Mouse (Mus musculus) neural tube, embryonic 13.5 days (tissue): ENCODE measurements at regions not wholly inside any gene's neighbourhood (a gene's known extent, or its start where the extent isn't known, plus 50 kb on each side); places are given as distances from the start of the nearest gene placed in this dataset.
"Not testable (repeated sequence)": the region's sequence is repeated elsewhere in the genome, so short reads cannot be mapped to it uniquely, and the experiment has no call there.

Experiments used
- ATAC-seq: fragments of 200-750 bp; cut with Nextera tagmentation; 2 replicates; pipeline ENCODE4 v1.8.0; 2017; ENCODE audit warnings: low read depth, mild to moderate bottlenecking, moderate TSS enrichment, moderate library complexity
- H3K27ac ChIP-seq: fragments of 300-500 bp; sonication (generic); replicated peaks from 2 replicates; pipeline ENCODE4 v1.5.1; 2015; ENCODE audit warnings: moderate library complexity, mild to moderate bottlenecking, inconsistent platforms
- H3K27me3 ChIP-seq: fragments of 300-500 bp; sonication (generic); 2 replicates; pipeline ENCODE4 v1.6.1; 2015; ENCODE audit warnings: mild to moderate bottlenecking, inconsistent platforms
- H3K36me3 ChIP-seq: fragments of 300-500 bp; sonication (generic); 2 replicates; pipeline ENCODE4 v1.6.1; 2015; ENCODE audit warnings: mild to moderate bottlenecking, inconsistent platforms
- H3K4me1 ChIP-seq: fragments of 300-500 bp; sonication (generic); replicated peaks from 2 replicates; pipeline ENCODE4 v1.6.1; 2015; ENCODE audit warnings: inconsistent platforms
- H3K4me2 ChIP-seq: fragments of 300-500 bp; sonication (generic); 2 replicates; pipeline ENCODE4 v1.6.1; 2015; ENCODE audit warnings: inconsistent platforms, mild to moderate bottlenecking, moderate library complexity
- H3K4me3 ChIP-seq: fragments of 300-500 bp; sonication (generic); 2 replicates; pipeline ENCODE4 v1.5.1; 2015; ENCODE audit warnings: mild to moderate bottlenecking, inconsistent platforms
- H3K9ac ChIP-seq: fragments of 300-500 bp; sonication (generic); 2 replicates; pipeline ENCODE4 v1.6.1; 2015; ENCODE audit warnings: moderate library complexity, mild to moderate bottlenecking, inconsistent platforms
- H3K9me3 ChIP-seq: fragments of 300-500 bp; sonication (generic); 2 replicates; pipeline ENCODE4 v1.6.1; 2016; ENCODE audit warnings: inconsistent platforms
- WGBS: fragments of 180-500 bp; shearing (Covaris S2); methylation state at CpG from one replicate; pipeline ENCODE4 v1.1.7; 2015; 5-methylcytosine and 5-hydroxymethylcytosine counted together

DNA sequence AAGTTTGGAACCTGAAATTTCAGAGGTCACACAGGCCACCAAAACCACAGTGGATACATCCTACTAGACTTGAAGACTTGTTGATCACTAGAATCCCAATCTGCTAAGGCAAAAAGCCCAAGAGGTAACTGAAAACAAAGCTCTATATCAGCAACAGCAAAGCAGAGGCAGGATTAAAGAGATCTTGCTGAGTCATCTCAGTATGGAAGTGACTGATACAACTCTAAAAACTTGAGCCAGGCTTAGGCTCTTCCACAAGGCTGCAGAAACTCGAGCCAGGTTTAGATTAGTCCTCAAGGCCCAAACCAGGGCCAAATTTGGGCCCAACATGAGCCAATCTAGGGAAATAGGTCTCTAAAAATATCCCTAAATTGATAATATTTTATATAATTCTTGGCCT is 56.2 kb downstream of the Speer3 start:
- H3K4me2 ChIP-seq: no peak overlapping the region
- WGBS: 51% methylated on average over 1 of the region's 1 CpGs
- H3K9ac ChIP-seq: no peak overlapping the region
- H3K4me3 ChIP-seq: no peak overlapping the region
- H3K9me3 ChIP-seq: no peaks in the 10 kb centered on the region
- ATAC-seq: no peak
- H3K27me3 ChIP-seq: no peaks in the 10 kb centered on the region
- no peaks in the 10 kb centered on the region for H3K36me3 ChIP-seq
- no peaks in the 10 kb centered on the region for H3K4me1 ChIP-seq
- no peak overlapping the region for H3K27ac ChIP-seq

DNA sequence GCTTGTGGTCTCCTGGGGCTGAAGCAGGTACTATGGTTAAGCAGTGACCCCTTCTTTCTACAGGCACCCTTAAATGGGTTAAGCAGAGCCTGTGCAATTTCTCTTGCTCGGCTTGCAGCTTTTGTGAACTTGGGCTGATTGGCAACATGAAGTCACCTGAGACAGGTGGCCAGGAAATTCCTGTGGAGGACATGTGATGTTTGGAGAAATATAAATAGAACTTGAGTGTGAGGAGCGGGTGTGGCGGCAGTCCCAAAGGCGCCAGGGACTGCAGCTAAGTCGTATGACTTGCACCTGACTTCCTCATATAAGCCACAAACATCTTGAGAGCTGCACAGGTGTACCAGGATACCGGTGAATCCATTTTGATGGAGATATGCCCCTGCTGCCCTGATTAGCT is 88.8 kb downstream of the Speer3 start:
- H3K27ac ChIP-seq, H3K27me3 ChIP-seq, ATAC-seq, H3K9ac ChIP-seq, H3K4me3 ChIP-seq, H3K36me3 ChIP-seq, H3K9me3 ChIP-seq, H3K4me2 ChIP-seq, H3K4me1 ChIP-seq: not testable (repeated sequence)
- WGBS: 96% methylated on average over 5 of the region's 6 CpGs

DNA sequence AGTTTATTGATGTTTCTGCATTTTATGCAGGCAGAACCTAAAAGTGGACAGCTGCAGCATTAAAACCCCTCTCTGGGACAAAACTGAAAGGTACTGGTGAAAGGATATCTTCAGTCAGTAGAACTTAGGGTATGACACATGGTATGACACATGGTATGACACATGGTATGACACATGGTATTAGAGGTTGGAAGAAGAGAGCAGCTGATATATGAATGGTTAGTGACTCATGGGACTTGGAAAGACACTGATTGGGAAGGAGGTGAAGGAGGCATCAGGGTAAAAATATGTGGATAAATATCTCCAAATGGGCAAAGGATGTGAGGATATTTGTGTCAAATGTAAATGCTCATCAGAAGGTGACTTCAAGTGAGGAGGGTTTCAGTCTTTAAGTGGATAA is 97.0 kb downstream of the Speer3 start:
- no peaks in the 10 kb centered on the region for H3K9me3 ChIP-seq
- H3K9ac ChIP-seq: no peak overlapping the region
- ATAC-seq: no peak
- no peaks in the 10 kb centered on the region for H3K27me3 ChIP-seq
- H3K4me3 ChIP-seq: no peak overlapping the region
- no peaks in the 10 kb centered on the region for H3K4me1 ChIP-seq
- H3K4me2 ChIP-seq: no peak overlapping the region
- no peaks in the 10 kb centered on the region for H3K36me3 ChIP-seq
- H3K27ac ChIP-seq: no peak overlapping the region

DNA sequence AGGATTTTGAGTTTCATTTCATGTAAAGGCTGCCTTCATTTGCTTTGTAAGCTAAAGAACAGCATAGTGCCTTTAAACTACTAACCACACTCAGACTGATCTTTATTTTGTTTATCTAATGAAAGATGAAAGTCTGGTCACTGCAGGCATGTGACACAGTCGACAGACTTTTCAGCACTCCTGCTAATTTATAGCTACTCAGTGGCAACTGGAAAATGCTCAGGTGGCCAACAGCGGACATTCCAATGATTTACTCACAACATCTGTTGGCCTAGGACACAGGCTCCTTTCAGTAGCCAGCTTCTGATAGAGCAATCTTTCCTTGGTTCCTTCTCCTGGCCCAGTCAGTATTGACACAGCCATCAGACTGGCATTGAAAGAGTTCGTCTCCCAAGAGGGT is 116.8 kb upstream of the Sema3e start:
- WGBS: 49% methylated on average over 3 of the region's 3 CpGs
- ATAC-seq: no peak
- H3K4me3 ChIP-seq: no peak overlapping the region

DNA sequence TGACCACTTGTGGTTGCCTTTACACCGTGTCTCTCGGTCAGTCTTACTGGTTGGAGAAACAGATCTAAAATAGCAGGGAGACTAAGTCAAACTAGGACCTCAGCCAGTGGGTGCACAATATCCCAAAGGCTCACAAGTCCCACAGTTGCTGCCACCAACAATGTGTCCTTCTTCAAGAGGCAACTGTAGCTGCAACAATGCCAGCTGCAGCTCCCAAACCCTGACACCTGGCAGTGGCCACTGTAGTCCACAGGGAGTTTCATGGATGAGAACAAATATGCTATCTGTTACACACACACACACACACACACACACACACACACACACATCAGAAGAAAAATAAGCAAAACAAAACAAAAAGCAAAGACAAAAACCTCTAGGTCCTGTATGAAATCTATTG is 107.7 kb upstream of the Sema3e start:
- H3K4me1 ChIP-seq: no peaks in the 10 kb centered on the region
- ATAC-seq: no peak
- no peaks in the 10 kb centered on the region for H3K36me3 ChIP-seq
- no peak overlapping the region for H3K9ac ChIP-seq
- H3K4me3 ChIP-seq: no peak overlapping the region
- H3K9me3 ChIP-seq: no peaks in the 10 kb centered on the region
- no peaks in the 10 kb centered on the region for H3K27me3 ChIP-seq
- 95% methylated on average over 2 of the region's 2 CpGs for WGBS
- no peak overlapping the region for H3K27ac ChIP-seq
- no peak overlapping the region for H3K4me2 ChIP-seq

More for the DNA sequence above, 116.8 kb upstream of the Sema3e start:
- no peak overlapping the region for H3K4me2 ChIP-seq
- no peaks in the 10 kb centered on the region for H3K27me3 ChIP-seq
- H3K9ac ChIP-seq: no peak overlapping the region
- H3K27ac ChIP-seq: no peak overlapping the region
- no peaks in the 10 kb centered on the region for H3K9me3 ChIP-seq
- H3K36me3 ChIP-seq: no peaks in the 10 kb centered on the region
- no peaks in the 10 kb centered on the region for H3K4me1 ChIP-seq

DNA sequence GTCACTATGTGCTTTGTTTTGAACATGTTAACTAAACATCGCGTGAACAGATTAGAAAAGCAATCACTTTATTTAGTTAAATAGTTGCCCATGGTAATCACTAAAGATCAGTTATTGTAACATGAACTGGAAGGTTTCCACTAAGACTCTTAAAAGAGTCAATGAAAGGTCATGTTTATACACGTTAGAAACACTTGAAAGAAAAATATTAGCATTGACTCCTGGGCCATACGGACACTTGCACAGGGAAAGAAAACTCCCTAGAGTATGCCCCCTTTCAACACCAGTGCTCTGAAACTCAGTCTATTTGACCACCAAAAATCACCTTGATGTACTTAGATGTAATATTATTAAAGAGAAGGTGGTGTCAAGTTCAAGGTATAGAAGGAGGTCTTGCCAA is 102.8 kb upstream of the Sema3e start:
- Histone ChIP-seq H3K27me3 (no peaks in the 10 kb centered on the region), H3K4me3 (no peak overlapping the region), H3K4me1 (no peaks in the 10 kb centered on the region), H3K9ac (no peak overlapping the region), H3K27ac (no peak overlapping the region), H3K9me3 (no peaks in the 10 kb centered on the region), H3K36me3 (no peaks in the 10 kb centered on the region), H3K4me2 (no peak overlapping the region)
- no peak for ATAC-seq
- WGBS: 76% methylated on average over 4 of the region's 4 CpGs

DNA sequence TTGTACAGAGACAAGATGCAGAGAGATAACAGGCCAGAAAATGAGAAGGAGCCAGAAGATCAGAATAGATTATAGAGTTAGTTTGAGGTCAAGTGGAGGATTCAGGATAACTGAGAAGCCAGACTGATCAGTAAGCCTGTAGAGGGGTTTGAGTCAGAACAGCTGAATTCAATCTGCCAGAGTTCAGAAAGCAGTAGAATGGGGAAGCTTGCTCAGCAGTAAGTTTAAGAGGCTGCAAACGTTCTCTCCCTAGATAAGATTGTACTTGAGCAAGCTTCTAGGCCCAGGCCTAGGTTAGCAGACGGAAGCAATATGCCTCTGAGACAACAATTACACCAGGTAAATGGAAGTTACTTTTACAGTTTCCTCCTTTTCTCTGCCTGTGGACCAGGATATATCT is 94.1 kb upstream of the Sema3e start:
- no peak overlapping the region for H3K4me3 ChIP-seq
- no peaks in the 10 kb centered on the region for H3K27me3 ChIP-seq
- no peak overlapping the region for H3K4me2 ChIP-seq
- no peak overlapping the region for H3K27ac ChIP-seq
- WGBS: 68% methylated on average over 2 of the region's 2 CpGs
- H3K9ac ChIP-seq: no peak overlapping the region
- no peak for ATAC-seq
- no peaks in the 10 kb centered on the region for H3K9me3 ChIP-seq
- H3K36me3 ChIP-seq: no peaks in the 10 kb centered on the region
- no peaks in the 10 kb centered on the region for H3K4me1 ChIP-seq

DNA sequence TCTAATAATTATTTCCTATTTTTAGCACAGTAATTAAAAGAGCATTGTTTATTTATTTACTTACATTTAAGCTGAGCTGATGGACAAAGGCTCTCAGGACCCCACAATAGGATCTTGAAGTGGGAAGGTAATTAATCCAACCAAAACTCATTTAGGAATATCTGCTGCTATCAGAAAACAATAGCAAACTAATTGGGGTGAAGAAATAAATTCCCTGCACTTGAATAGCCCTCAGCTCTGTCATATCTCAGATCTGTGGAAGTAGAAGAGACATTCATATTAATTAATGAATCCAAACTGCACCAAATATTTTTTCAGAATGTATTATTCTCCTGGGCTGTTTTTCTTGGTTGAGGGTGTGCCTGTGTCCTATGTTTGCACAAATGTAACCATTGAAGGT is 73.7 kb upstream of the Sema3e start:
- ATAC-seq: no peak

DNA sequence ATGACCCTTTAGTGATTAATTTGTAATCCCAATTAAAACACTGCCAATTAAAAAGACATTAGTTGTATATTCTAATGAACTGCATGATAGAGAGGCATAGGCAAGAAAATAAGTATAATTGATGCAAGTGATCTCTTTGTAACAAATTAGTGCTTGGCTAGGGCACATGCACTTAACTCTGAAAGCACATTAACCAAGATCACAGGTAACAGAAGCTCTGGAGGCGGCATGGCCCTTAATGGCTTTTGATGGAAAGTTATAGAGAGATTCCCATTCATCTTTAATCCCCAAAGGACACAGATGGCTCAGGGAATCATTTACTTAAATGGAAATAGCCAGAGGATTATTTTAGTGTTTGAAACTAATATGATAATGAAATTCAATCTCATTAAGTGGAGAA is 69.5 kb upstream of the Sema3e start:
- Histone ChIP-seq H3K36me3 (no peaks in the 10 kb centered on the region), H3K4me1 (no peaks in the 10 kb centered on the region), H3K27ac (no peak overlapping the region), H3K9ac (no peak overlapping the region), H3K4me2 (no peak overlapping the region), H3K4me3 (no peak overlapping the region), H3K9me3 (no peaks in the 10 kb centered on the region), H3K27me3 (no peaks in the 10 kb centered on the region)
- WGBS: 30% methylated on average over 1 of the region's 1 CpGs
- ATAC-seq: peak; percentile 50; the same call in 1 of the 2 replicates

More for the DNA sequence above, 73.7 kb upstream of the Sema3e start:
- H3K9me3 ChIP-seq: no peaks in the 10 kb centered on the region
- H3K27me3 ChIP-seq: no peaks in the 10 kb centered on the region
- H3K9ac ChIP-seq: no peak overlapping the region
- no peak overlapping the region for H3K27ac ChIP-seq
- no peaks in the 10 kb centered on the region for H3K36me3 ChIP-seq
- H3K4me2 ChIP-seq: no peak overlapping the region
- H3K4me1 ChIP-seq: no peaks in the 10 kb centered on the region
- no peak overlapping the region for H3K4me3 ChIP-seq

DNA sequence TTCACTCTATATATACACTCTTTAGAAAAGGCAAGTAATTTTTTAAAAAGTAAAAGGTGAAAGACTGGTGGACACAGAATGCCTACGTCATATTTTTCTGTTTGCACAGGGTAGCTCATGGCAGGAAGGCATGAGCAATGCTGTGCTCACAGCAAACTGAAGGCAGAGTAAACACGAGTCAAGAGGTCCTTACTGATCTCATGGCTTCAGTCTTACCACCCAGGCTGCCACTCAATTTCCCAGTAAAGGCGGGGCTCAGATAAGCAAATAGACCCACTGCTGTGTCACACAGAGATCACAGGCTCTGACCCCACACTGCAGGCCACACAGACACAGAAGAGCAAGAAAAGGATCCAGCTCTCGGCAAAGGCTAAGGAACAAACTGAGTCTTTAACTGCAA is 65.5 kb upstream of the Sema3e start:
- 56% methylated on average over 4 of the region's 4 CpGs for WGBS

DNA sequence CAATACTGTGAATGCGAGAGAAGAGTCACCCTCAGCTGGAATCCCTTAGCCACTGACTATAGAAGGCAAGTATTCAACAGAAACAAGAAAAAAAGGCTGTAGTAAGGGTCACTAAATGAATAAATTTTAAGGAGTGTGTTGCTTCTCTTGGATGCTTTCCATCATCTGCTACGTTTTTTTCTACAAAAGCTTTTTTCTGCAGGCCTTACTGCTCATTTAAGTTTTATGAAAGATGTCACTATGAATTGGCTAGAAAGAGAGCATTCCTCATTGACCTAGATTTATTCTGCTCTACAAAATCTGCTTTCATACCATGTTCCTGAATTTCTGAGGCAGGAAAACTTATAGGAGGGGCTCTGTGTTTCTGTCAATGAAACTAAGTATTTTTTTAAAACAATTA is 59.2 kb upstream of the Sema3e start:
- Histone ChIP-seq H3K9ac (no peak overlapping the region), H3K27ac (no peak overlapping the region), H3K36me3 (no peaks in the 10 kb centered on the region), H3K27me3 (no peaks in the 10 kb centered on the region), H3K4me3 (no peak overlapping the region), H3K9me3 (no peaks in the 10 kb centered on the region), H3K4me1 (no peaks in the 10 kb centered on the region), H3K4me2 (no peak overlapping the region)
- 62% methylated on average over 2 of the region's 2 CpGs for WGBS
- no peak for ATAC-seq

More for the DNA sequence above, 65.5 kb upstream of the Sema3e start:
- Histone ChIP-seq H3K9ac (no peak overlapping the region), H3K27ac (no peak overlapping the region), H3K36me3 (no peaks in the 10 kb centered on the region), H3K27me3 (no peaks in the 10 kb centered on the region), H3K4me3 (no peak overlapping the region), H3K9me3 (no peaks in the 10 kb centered on the region), H3K4me2 (no peak overlapping the region), H3K4me1 (no peaks in the 10 kb centered on the region)
- no peak for ATAC-seq

DNA sequence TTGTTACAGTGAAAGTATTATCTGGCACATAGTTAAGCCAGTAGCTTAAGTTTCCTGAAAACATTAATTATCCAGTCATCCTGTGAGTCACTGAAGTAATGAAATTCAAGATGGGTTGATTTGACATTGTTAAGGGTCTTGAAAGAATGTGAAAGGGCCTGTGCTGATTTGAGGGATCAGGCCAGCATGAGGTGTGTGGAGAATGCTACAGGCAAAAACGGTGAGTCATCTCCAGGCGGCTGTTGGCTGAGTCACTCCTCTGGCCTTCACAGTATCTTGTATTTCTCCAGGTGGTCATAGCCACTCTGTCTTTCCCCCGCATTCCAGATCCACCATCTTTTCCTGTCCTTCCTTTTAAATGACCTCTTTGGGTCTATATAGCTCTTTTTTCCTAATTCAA is 50.4 kb upstream of the Sema3e start:
- no peak overlapping the region for H3K4me3 ChIP-seq
- no peak overlapping the region for H3K4me2 ChIP-seq
- H3K27ac ChIP-seq: no peak overlapping the region
- H3K9me3 ChIP-seq: no peaks in the 10 kb centered on the region
- 72% methylated on average over 3 of the region's 3 CpGs for WGBS
- no peak overlapping the region for H3K9ac ChIP-seq
- H3K36me3 ChIP-seq: no peaks in the 10 kb centered on the region
- ATAC-seq: no peak
- no peaks in the 10 kb centered on the region for H3K4me1 ChIP-seq
- no peaks in the 10 kb centered on the region for H3K27me3 ChIP-seq
